Mouse (Mus musculus) monocyte, adult 2 months (primary cell): ENCODE data around the gene Dap.

Source experiments
- DNase-seq, 2 experiments: peaks; one replicate each; pipeline ENCODE4 v3.0.0; 2022; ENCODE audit warnings: low spot score in 2 of 2, low read depth in 1 of 2

Dap gene

DNA sequence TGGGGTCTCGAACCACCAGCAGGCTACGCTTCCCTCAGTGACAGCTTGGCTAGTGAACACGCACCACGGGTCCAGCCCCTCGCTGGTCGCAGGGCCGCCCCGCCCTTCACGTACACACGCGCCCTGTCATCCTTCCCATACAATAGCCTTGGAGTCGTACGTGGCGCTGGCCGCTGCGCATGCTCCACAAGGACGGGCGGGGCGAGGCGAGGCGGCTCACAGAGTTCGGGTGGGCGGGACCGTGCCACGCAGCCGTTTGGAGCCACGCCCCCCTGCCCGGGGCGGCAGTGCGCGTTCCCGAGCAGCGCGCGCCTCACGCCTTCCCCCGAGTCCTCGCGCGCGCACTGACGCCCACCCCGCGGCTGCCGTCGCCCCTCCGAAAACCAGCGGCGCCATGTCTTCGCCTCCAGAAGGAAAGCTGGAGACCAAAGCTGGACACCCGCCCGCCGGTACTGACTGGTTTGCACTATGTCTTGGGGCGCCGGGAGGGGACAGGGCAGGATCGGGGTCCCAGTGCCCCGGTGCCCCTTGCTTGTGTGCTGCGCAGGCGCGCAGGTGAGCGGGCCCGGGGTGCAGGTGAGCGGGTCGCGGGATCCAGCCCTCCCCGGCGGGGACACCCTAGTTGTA is at the start of gene Dap:
TSS of gene Dap (plus strand) at position 180 of the 627 bp plus-strand sequence.
- DNase-seq = peak; percentile 87 to 89

DNA sequence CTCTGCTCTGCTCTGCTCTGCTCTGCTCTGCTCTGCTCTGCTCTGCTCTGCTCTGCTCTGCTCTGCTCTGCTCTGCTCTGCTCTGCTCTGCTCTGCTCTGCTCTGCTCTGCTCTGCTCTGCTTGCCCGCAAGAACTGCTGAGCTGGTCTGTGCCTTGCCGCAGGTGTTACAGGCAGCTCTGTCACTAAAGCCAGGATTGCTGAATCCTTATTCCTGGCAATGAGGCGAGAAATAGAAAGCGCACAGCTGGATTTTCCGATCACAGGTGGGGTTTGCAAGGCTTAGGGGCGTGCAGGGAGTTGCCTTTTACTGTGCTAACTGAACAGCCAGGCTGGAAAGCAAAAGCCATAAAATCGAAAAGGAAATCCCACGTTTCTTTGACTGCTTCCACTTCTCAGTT is 47.5 kb upstream of the Dap start:
- DNase-seq = no peak

- DNase-seq = no peak
These were observed 39.3 kb upstream of the Dap start for GRCm38 (mm10) chr15:31184651-31185443.

GRCm38 (mm10) chr15:31185506-31185905 is 38.6 kb upstream of the Dap start:
- no peak for DNase-seq

DNA sequence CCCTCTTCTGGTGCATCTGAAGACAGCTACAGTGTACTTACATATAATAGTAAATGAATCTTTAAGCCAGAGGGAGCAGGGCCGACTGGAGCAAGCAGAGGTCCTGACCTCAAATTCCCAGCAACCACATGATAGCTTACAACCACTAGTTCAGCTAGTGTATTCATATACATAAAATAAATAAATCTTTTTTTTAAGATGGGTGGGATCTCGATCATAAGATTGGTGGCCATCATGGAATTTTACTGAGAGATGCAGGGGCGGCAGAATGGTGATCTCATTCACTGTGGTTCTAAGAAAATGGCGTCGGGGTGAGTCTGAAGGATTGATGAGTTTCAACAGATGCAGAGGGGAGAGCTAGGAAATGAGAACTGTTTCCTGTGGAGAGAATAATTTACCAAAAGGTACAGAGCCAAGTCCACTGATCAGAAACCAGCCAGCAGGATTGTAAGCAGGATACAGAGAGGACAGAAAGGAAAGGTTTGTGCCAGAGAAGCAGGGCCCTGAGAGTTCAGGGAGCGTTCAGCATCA is 37.7 kb upstream of the Dap start:
- DNase-seq = no peak

- no peak for DNase-seq
These were observed 31.6 kb upstream of the Dap start for GRCm38 (mm10) chr15:31192563-31192962.

DNA sequence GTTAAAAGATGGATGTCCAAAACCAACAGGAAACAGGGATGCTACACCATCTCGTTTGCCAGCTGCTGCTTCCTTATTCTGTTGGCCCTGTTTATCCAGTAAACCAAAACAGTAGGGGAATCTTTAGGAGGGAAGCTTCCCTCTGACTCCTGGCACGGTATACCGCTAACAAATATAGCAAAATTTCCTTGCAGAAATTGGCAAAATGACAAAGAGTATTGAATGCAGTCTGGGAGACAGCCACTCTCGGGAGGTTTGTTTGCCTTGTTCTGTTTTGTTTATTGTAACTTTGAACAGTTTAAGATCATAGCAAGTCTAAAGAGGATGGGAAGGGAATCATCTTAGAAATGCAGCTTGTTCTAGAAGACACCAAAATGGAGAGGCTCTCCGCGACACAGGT is 28.3 kb upstream of the Dap start:
- no peak for DNase-seq

GRCm38 (mm10) chr15:31207346-31208093 is 16.6 kb upstream of the Dap start:
- DNase-seq = no peak

GRCm38 (mm10) chr15:31211910-31212309 is 12.2 kb upstream of the Dap start:
- no peak for DNase-seq

GRCm38 (mm10) chr15:31213619-31214270 is 10.4 kb upstream of the Dap start:
- DNase-seq = no peak

- no peak for DNase-seq
These were observed 1.9 kb upstream of the Dap start for GRCm38 (mm10) chr15:31222216-31222615.

- DNase-seq = no peak
These were observed 449 bp upstream of the Dap start for GRCm38 (mm10) chr15:31223596-31224134.

- DNase-seq = peak in 1 of 2 experiments; percentile 13
These were observed 910 bp downstream of the Dap start for GRCm38 (mm10) chr15:31224806-31225642.

GRCm38 (mm10) chr15:31225643-31226325 is 1.7 kb downstream of the Dap start:
- no peak for DNase-seq

- DNase-seq = no peak
These were observed 2.4 kb downstream of the Dap start for GRCm38 (mm10) chr15:31226464-31226863.

- no peak for DNase-seq
These were observed 3.7 kb downstream of the Dap start for GRCm38 (mm10) chr15:31227793-31228192.

DNA sequence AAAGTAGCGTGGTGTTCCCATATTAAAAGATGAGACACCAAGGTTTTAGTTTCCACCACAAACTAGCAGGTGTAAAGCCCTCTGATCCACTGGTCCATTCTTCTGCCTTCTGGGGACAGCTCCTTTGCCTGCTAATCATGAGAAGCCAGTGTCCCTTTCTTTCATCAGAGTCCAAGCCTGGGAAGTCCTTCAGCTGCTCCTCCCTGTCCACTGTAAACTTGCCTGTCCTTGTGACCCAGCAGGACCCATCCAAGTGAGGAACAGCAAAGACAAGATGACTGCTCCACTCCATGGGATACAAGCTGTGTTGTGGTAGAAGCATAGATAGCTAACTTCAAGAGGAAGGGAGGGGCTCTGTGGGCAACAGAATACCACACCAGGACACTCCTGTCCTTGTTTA is 8.9 kb downstream of the Dap start:
- DNase-seq = no peak

DNA sequence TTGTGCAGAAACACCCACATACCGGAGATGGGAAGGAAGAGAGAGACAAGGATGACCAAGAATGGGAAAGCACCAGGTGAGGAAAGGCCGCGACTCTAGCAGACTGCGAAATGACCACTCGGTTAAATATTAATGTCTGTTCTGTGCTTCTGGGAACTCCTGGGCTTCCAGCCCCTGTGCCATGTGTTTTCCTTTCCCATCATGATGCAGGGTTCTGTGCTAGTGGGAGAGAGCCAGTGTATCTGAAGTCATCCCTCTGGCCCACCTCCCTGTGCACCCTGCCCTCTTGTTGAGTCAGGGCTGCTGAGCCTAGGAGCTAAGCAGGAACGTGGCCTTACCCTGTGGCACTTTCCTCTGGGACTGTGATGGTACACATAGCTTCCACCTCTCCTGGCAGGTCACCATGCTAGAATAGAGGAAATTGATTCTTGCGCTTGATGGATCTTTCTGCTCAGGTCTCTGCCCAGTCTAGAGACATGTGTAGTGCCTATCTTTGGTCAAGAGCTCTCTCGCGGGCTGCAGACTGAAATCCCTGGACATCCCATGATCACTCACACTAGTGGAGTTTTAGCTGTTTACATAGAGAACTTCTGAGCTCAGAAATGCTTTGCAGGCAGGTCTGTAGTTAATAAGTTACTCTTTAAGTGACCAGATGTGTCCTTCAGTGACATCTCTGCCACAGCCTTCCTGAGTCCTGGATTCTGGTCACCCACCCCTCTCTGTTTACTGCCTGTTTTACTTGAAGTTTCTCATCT is 11.9 kb downstream of the Dap start:
- no peak for DNase-seq

DNA sequence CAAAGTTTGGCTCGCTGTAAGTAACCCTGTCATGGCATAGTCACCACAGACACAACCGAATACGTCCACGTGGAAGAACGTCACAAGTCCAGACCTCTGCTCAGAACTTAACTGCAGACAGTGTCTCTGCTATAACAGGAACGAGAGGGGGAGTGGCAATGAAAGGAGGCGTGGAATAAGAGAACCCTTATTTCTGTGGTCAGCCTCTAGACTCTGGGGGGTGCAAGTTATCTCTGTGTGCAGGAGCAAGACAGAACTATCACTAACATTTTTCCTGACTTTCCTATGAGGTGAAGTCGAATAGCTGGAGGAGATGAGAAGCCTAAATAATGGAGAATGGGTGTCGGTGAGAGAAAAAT is 12.4 kb downstream of the Dap start:
- DNase-seq = no peak
